Mouse (Mus musculus) layer of hippocampus, postnatal 36 days (tissue): ENCODE results near the gene Ehbp1. TPM values are rescaled to one million over a fixed set of nuclear protein-coding genes. Genes with fewer than 3 reads are reported as not detected.

Experiments
- DNase-seq, 2 experiments: peaks; one replicate each; pipeline ENCODE4 v3.0.0; 2022
- total RNA-seq, 2 experiments: library from RNA; stranded (reverse); gene quantifications; 2 replicates each; pipeline ENCODE4 v1.2.3; 2021

Ehbp1 gene
- total RNA-seq, 2 experiments from 2014 or later: 45.5 to 53.6 TPM

- no peak for DNase-seq
Observed at GRCm38 (mm10) chr11:22286371-22286872, 55.7 kb downstream of the Ehbp1 start.

- no peak for DNase-seq
Observed at GRCm38 (mm10) chr11:22276656-22277055, 65.4 kb downstream of the Ehbp1 start.

- no peak for DNase-seq
Observed at GRCm38 (mm10) chr11:22274144-22274543, 67.9 kb downstream of the Ehbp1 start.

GRCm38 (mm10) chr11:22273378-22273777, 68.7 kb downstream of the Ehbp1 start:
- DNase-seq: no peak

- DNase-seq: no peak
Observed at GRCm38 (mm10) chr11:22271889-22272288, 70.2 kb downstream of the Ehbp1 start.

- DNase-seq: no peak
Observed at GRCm38 (mm10) chr11:22269643-22270042, 72.4 kb downstream of the Ehbp1 start.

GRCm38 (mm10) chr11:22269173-22269572, 72.9 kb downstream of the Ehbp1 start:
- no peak for DNase-seq

GRCm38 (mm10) chr11:22267014-22267413, 75.1 kb downstream of the Ehbp1 start:
- no peak for DNase-seq

- DNase-seq: no peak
Observed at GRCm38 (mm10) chr11:22255418-22255817, 86.7 kb downstream of the Ehbp1 start.

- no peak for DNase-seq
Observed at GRCm38 (mm10) chr11:22249363-22249762, 92.7 kb downstream of the Ehbp1 start.

GRCm38 (mm10) chr11:22247736-22248135, 94.4 kb downstream of the Ehbp1 start:
- no peak for DNase-seq

GRCm38 (mm10) chr11:22247069-22247468, 95.0 kb downstream of the Ehbp1 start:
- DNase-seq: no peak

GRCm38 (mm10) chr11:22235558-22235957, 106.5 kb downstream of the Ehbp1 start:
- no peak for DNase-seq

GRCm38 (mm10) chr11:22234739-22235138, 107.4 kb downstream of the Ehbp1 start:
- no peak for DNase-seq

- DNase-seq: no peak
Observed at GRCm38 (mm10) chr11:22230906-22231305, 111.2 kb downstream of the Ehbp1 start.

GRCm38 (mm10) chr11:22225619-22226018, 116.5 kb downstream of the Ehbp1 start:
- no peak for DNase-seq

- no peak for DNase-seq
Observed at GRCm38 (mm10) chr11:22218222-22218621, 123.9 kb downstream of the Ehbp1 start.

- DNase-seq: no peak
Observed at GRCm38 (mm10) chr11:22216941-22217340, 125.2 kb downstream of the Ehbp1 start.

- no peak for DNase-seq
Observed at GRCm38 (mm10) chr11:22206611-22207010, 135.5 kb downstream of the Ehbp1 start.

- no peak for DNase-seq
Observed at GRCm38 (mm10) chr11:22206191-22206590, 135.9 kb downstream of the Ehbp1 start.

GRCm38 (mm10) chr11:22203413-22203812, 138.7 kb downstream of the Ehbp1 start:
- DNase-seq: no peak

GRCm38 (mm10) chr11:22201125-22201524, 141.0 kb downstream of the Ehbp1 start:
- DNase-seq: no peak

- no peak for DNase-seq
Observed at GRCm38 (mm10) chr11:22199881-22200280, 142.2 kb downstream of the Ehbp1 start.

GRCm38 (mm10) chr11:22198406-22198805, 143.7 kb downstream of the Ehbp1 start:
- no peak for DNase-seq

- no peak for DNase-seq
Observed at GRCm38 (mm10) chr11:22197935-22198334, 144.2 kb downstream of the Ehbp1 start.
